Comparison of ENCODE assay signal across 23 mouse cellular contexts in the genomic region with DNA sequence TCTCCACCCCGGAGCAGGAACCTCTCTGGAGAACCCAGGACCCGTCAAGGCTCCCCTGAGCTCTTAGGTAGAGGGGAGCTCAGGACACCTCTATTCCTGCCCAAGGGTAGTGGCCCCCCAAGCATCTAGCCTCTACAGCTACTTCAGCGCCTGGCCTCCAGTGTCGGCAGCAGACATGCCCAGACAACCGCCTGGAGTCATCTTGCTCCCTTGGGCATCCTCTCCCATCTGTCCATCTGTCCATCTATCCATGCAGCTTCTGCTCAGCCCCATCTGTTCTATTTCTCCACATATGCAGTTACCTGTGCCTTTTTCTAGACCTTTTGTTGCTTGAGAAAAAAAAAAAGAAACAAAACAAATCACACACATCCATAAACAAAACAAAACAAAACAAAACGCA. TPM values are rescaled to one million over a fixed set of nuclear protein-coding genes. Genes with fewer than 3 reads are reported as not detected.
"Had no signal": no experiment of that assay in that cellular context is flagged by ENCODE, and none has a peak within 500 bp of the region (broad histone marks: within the 10 kb centered on the region; RNA-seq: fewer than 3 reads in every experiment).

No protein-coding gene starts in this region.

- H3K36me3 ChIP-seq: kidney, embryonic 15.5 days; limb, embryonic 10.5 days; limb, embryonic 13.5 days; liver, embryonic 12.5 days; liver, embryonic 15.5 days; lung, embryonic 15.5 days; midbrain, embryonic 12.5 days; midbrain, embryonic 15.5 days; neural tube, embryonic 13.5 days; stomach, embryonic 15.5 days had no signal

- H3K4me2 ChIP-seq: kidney, embryonic 15.5 days; limb, embryonic 13.5 days; liver, embryonic 12.5 days; liver, embryonic 15.5 days; lung, embryonic 15.5 days; midbrain, embryonic 12.5 days; midbrain, embryonic 15.5 days; neural tube, embryonic 13.5 days; stomach, embryonic 15.5 days had no signal

- H3K4me1 ChIP-seq: kidney, embryonic 15.5 days; limb, embryonic 13.5 days; liver, embryonic 12.5 days; liver, embryonic 15.5 days; midbrain, embryonic 12.5 days; midbrain, embryonic 15.5 days; stomach, embryonic 15.5 days had no signal

- DNase-seq: kidney, adult 2 months; kidney, postnatal 10 days; kidney, postnatal 36 days; layer of hippocampus, postnatal 36 days; liver; lung, adult 18-20 months; lung, postnatal 10 days; lung, postnatal 4 days; retina, postnatal 1 day; right cerebral cortex, postnatal 25 days; spleen, adult 18-20 months; thymus, postnatal 25 days had no signal

- H3K9ac ChIP-seq: kidney, embryonic 15.5 days; limb, embryonic 13.5 days; liver, embryonic 12.5 days; liver, embryonic 15.5 days; lung, embryonic 15.5 days; midbrain, embryonic 12.5 days; midbrain, embryonic 15.5 days; neural tube, embryonic 13.5 days; stomach, embryonic 15.5 days had no signal

- H3K4me3 ChIP-seq: kidney, embryonic 15.5 days; limb, embryonic 10.5 days; limb, embryonic 13.5 days; liver, embryonic 12.5 days; liver, embryonic 15.5 days; lung, embryonic 15.5 days; midbrain, embryonic 12.5 days; midbrain, embryonic 15.5 days; myocyte; neural tube, embryonic 13.5 days; stomach, embryonic 15.5 days had no signal

- H3K27ac ChIP-seq: kidney, embryonic 15.5 days; limb, embryonic 10.5 days; limb, embryonic 13.5 days; liver, embryonic 12.5 days; liver, embryonic 15.5 days; lung, embryonic 15.5 days; midbrain, embryonic 12.5 days; midbrain, embryonic 15.5 days; neural tube, embryonic 13.5 days; stomach, embryonic 15.5 days had no signal

- H3K9me3 ChIP-seq: kidney, embryonic 15.5 days; limb, embryonic 10.5 days; limb, embryonic 13.5 days; liver, embryonic 12.5 days; liver, embryonic 15.5 days; lung, embryonic 15.5 days; midbrain, embryonic 12.5 days; midbrain, embryonic 15.5 days; neural tube, embryonic 13.5 days; stomach, embryonic 15.5 days had no signal

- ATAC-seq: liver, embryonic 12.5 days; midbrain, embryonic 15.5 days had no signal

- H3K27me3 ChIP-seq: kidney, embryonic 15.5 days; limb, embryonic 13.5 days; liver, embryonic 12.5 days; liver, embryonic 15.5 days; lung, embryonic 15.5 days; midbrain, embryonic 12.5 days; midbrain, embryonic 15.5 days; neural tube, embryonic 13.5 days; stomach, embryonic 15.5 days had no signal

RNA-seq across cellular contexts. Expression of gene Edn2, which starts 26.8 kb away (rescaled TPM):
- polyA plus RNA-seq: kidney, adult 2 months; limb, embryonic 10.5 days; liver, embryonic 15.5 days; midbrain, embryonic 12.5 days; myocyte had no signal
